Mouse (Mus musculus): ENCODE results near the gene Cacnb2. TPM values are rescaled to one million over a fixed set of nuclear protein-coding genes. Genes with fewer than 3 reads are reported as not detected.

The Cacnb2 gene
- polyA plus RNA-seq, 1 experiment, result 12.5 TPM

- TF ChIP-seq CTCF (IDR thresholded peaks at IDR 0.05; ENCODE audit: borderline replicate concordance, extremely low read depth, insufficient read depth, insufficient read length) (no peak), POLR2A (IDR thresholded peaks at IDR 0.05; ENCODE audit: borderline replicate concordance, extremely low read depth, insufficient read depth, insufficient read length, poor library complexity, severe bottlenecking) (no peak)
- peak; percentile 75 for DNase-seq (ENCODE audit: low read depth)
Measured at GRCm38 (mm10) chr2:14657205-14657844, 54.4 kb downstream of the Cacnb2 start.

GRCm38 (mm10) chr2:14665213-14665612 is 62.3 kb downstream of the Cacnb2 start:
- no peak for TF ChIP-seq CTCF (IDR thresholded peaks at IDR 0.05; ENCODE audit: borderline replicate concordance, extremely low read depth, insufficient read depth, insufficient read length)
- no peak for TF ChIP-seq POLR2A (IDR thresholded peaks at IDR 0.05; ENCODE audit: borderline replicate concordance, extremely low read depth, insufficient read depth, insufficient read length, poor library complexity, severe bottlenecking)
- no peak for DNase-seq (ENCODE audit: low read depth)

- DNase-seq (ENCODE audit: low read depth), result no peak
- TF ChIP-seq POLR2A (IDR thresholded peaks at IDR 0.05; ENCODE audit: borderline replicate concordance, extremely low read depth, insufficient read depth, insufficient read length, poor library complexity, severe bottlenecking) (no peak), CTCF (IDR thresholded peaks at IDR 0.05; ENCODE audit: borderline replicate concordance, extremely low read depth, insufficient read depth, insufficient read length) (no peak)
Measured at GRCm38 (mm10) chr2:14672117-14672516, 69.2 kb downstream of the Cacnb2 start.

- TF ChIP-seq CTCF (IDR thresholded peaks at IDR 0.05; ENCODE audit: borderline replicate concordance, extremely low read depth, insufficient read depth, insufficient read length) (peak; percentile 77; the same call in 1 of the 2 replicates), POLR2A (IDR thresholded peaks at IDR 0.05; ENCODE audit: borderline replicate concordance, extremely low read depth, insufficient read depth, insufficient read length, poor library complexity, severe bottlenecking) (no peak)
- peak; percentile 82 for DNase-seq (ENCODE audit: low read depth)
Measured at GRCm38 (mm10) chr2:14676885-14677516, 74.1 kb downstream of the Cacnb2 start.

- TF ChIP-seq CTCF (IDR thresholded peaks at IDR 0.05; ENCODE audit: borderline replicate concordance, extremely low read depth, insufficient read depth, insufficient read length), result no peak
- TF ChIP-seq POLR2A (IDR thresholded peaks at IDR 0.05; ENCODE audit: borderline replicate concordance, extremely low read depth, insufficient read depth, insufficient read length, poor library complexity, severe bottlenecking), result no peak
- no peak for DNase-seq (ENCODE audit: low read depth)
Measured at GRCm38 (mm10) chr2:14684231-14684630, 81.3 kb downstream of the Cacnb2 start.

GRCm38 (mm10) chr2:14702973-14703645 is 100.2 kb downstream of the Cacnb2 start:
- peak; percentile 81 for DNase-seq (ENCODE audit: low read depth)
- no peak for TF ChIP-seq POLR2A (IDR thresholded peaks at IDR 0.05; ENCODE audit: borderline replicate concordance, extremely low read depth, insufficient read depth, insufficient read length, poor library complexity, severe bottlenecking)
- TF ChIP-seq CTCF (IDR thresholded peaks at IDR 0.05; ENCODE audit: borderline replicate concordance, extremely low read depth, insufficient read depth, insufficient read length), result 0 out of 2 replicates have a peak, but pooled peaks have one; percentile 4

GRCm38 (mm10) chr2:14703676-14704075 is 100.8 kb downstream of the Cacnb2 start:
- DNase-seq (ENCODE audit: low read depth), result no peak
- TF ChIP-seq POLR2A (IDR thresholded peaks at IDR 0.05; ENCODE audit: borderline replicate concordance, extremely low read depth, insufficient read depth, insufficient read length, poor library complexity, severe bottlenecking) (no peak), CTCF (IDR thresholded peaks at IDR 0.05; ENCODE audit: borderline replicate concordance, extremely low read depth, insufficient read depth, insufficient read length) (no peak)

GRCm38 (mm10) chr2:14710247-14710646 is 107.4 kb downstream of the Cacnb2 start:
- DNase-seq (ENCODE audit: low read depth), result no peak
- TF ChIP-seq POLR2A (IDR thresholded peaks at IDR 0.05; ENCODE audit: borderline replicate concordance, extremely low read depth, insufficient read depth, insufficient read length, poor library complexity, severe bottlenecking), result no peak
- TF ChIP-seq CTCF (IDR thresholded peaks at IDR 0.05; ENCODE audit: borderline replicate concordance, extremely low read depth, insufficient read depth, insufficient read length), result no peak

GRCm38 (mm10) chr2:14711751-14712150 is 108.9 kb downstream of the Cacnb2 start:
- DNase-seq (ENCODE audit: low read depth), result peak; percentile 43
- no peak for TF ChIP-seq POLR2A (IDR thresholded peaks at IDR 0.05; ENCODE audit: borderline replicate concordance, extremely low read depth, insufficient read depth, insufficient read length, poor library complexity, severe bottlenecking)
- TF ChIP-seq CTCF (IDR thresholded peaks at IDR 0.05; ENCODE audit: borderline replicate concordance, extremely low read depth, insufficient read depth, insufficient read length), result peak; percentile 64; the same call in 1 of the 2 replicates

GRCm38 (mm10) chr2:14713049-14713448 is 110.2 kb downstream of the Cacnb2 start:
- no peak for DNase-seq (ENCODE audit: low read depth)
- TF ChIP-seq CTCF (IDR thresholded peaks at IDR 0.05; ENCODE audit: borderline replicate concordance, extremely low read depth, insufficient read depth, insufficient read length) (no peak), POLR2A (IDR thresholded peaks at IDR 0.05; ENCODE audit: borderline replicate concordance, extremely low read depth, insufficient read depth, insufficient read length, poor library complexity, severe bottlenecking) (no peak)

GRCm38 (mm10) chr2:14716666-14717065 is 113.8 kb downstream of the Cacnb2 start:
- no peak for TF ChIP-seq CTCF (IDR thresholded peaks at IDR 0.05; ENCODE audit: borderline replicate concordance, extremely low read depth, insufficient read depth, insufficient read length)
- TF ChIP-seq POLR2A (IDR thresholded peaks at IDR 0.05; ENCODE audit: borderline replicate concordance, extremely low read depth, insufficient read depth, insufficient read length, poor library complexity, severe bottlenecking), result no peak
- DNase-seq (ENCODE audit: low read depth), result peak; percentile 35
